Mouse (Mus musculus): ENCODE measurements around the gene Raf1.

Raf1 gene

GRCm38 (mm10) chr6:115613793-115614192 lies 62.6 kb downstream of the Raf1 start:
- DNase-seq (ENCODE audit: low spot score in 2 of 2): no peak

- DNase-seq (ENCODE audit: low spot score in 2 of 2): no peak
Measured at GRCm38 (mm10) chr6:115610301-115610700, 66.1 kb downstream of the Raf1 start.

- peak in 1 of 2 experiments; percentile 19 for DNase-seq (ENCODE audit: low spot score in 2 of 2)
Measured at GRCm38 (mm10) chr6:115609121-115609520, 67.3 kb downstream of the Raf1 start.

GRCm38 (mm10) chr6:115607429-115607828 lies 69.0 kb downstream of the Raf1 start:
- no peak for DNase-seq (ENCODE audit: low spot score in 2 of 2)

GRCm38 (mm10) chr6:115606461-115606860 lies 70.0 kb downstream of the Raf1 start:
- no peak for DNase-seq (ENCODE audit: low spot score in 2 of 2)

- peak; percentile 69 to 83 for DNase-seq (ENCODE audit: low spot score in 2 of 2)
Measured at GRCm38 (mm10) chr6:115601715-115602523, 74.5 kb downstream of the Raf1 start, which contains the start of gene Mkrn2. Gene Mkrn2 (plus strand): TSS chr6:115601902.

GRCm38 (mm10) chr6:115601322-115601714 lies 75.1 kb downstream of the Raf1 start:
- DNase-seq (ENCODE audit: low spot score in 2 of 2): no peak

GRCm38 (mm10) chr6:115595667-115596066 lies 80.8 kb downstream of the Raf1 start:
- DNase-seq (ENCODE audit: low spot score in 2 of 2): no peak

GRCm38 (mm10) chr6:115594463-115594862 lies 82.0 kb downstream of the Raf1 start:
- no peak for DNase-seq (ENCODE audit: low spot score in 2 of 2)

- no peak for DNase-seq (ENCODE audit: low spot score in 2 of 2)
Measured at GRCm38 (mm10) chr6:115593252-115593651, 83.2 kb downstream of the Raf1 start.

GRCm38 (mm10) chr6:115592458-115592857 lies 84.0 kb downstream of the Raf1 start, which contains the start of gene Mkrn2os:
Gene Mkrn2os (minus strand): TSS chr6:115592576.
- no peak for DNase-seq (ENCODE audit: low spot score in 2 of 2)

GRCm38 (mm10) chr6:115591692-115592359 lies 84.6 kb downstream of the Raf1 start:
- no peak for DNase-seq (ENCODE audit: low spot score in 2 of 2)

GRCm38 (mm10) chr6:115586321-115586720 lies 90.1 kb downstream of the Raf1 start:
- no peak for DNase-seq (ENCODE audit: low spot score in 2 of 2)

- no peak for DNase-seq (ENCODE audit: low spot score in 2 of 2)
Measured at GRCm38 (mm10) chr6:115584176-115584575, 92.3 kb downstream of the Raf1 start.

- DNase-seq (ENCODE audit: low spot score in 2 of 2): no peak
Measured at GRCm38 (mm10) chr6:115583430-115584125, 92.9 kb downstream of the Raf1 start.

GRCm38 (mm10) chr6:115582328-115583115 lies 93.9 kb downstream of the Raf1 start:
- DNase-seq (ENCODE audit: low spot score in 2 of 2): no peak

- DNase-seq (ENCODE audit: low spot score in 2 of 2): no peak
Measured at GRCm38 (mm10) chr6:115580810-115581209, 95.6 kb downstream of the Raf1 start.

- DNase-seq (ENCODE audit: low spot score in 2 of 2): no peak
Measured at GRCm38 (mm10) chr6:115577941-115578340, 98.5 kb downstream of the Raf1 start.

GRCm38 (mm10) chr6:115577407-115577806 lies 99.0 kb downstream of the Raf1 start:
- no peak for DNase-seq (ENCODE audit: low spot score in 2 of 2)

- DNase-seq (ENCODE audit: low spot score in 2 of 2): no peak
Measured at GRCm38 (mm10) chr6:115574171-115574570, 102.3 kb downstream of the Raf1 start.

All from spleen, postnatal 14 days (tissue).